Mouse (Mus musculus): Measurements from ENCODE around the gene Il17ra. TPM values are rescaled to one million over a fixed set of nuclear protein-coding genes. Genes with fewer than 3 reads are reported as not detected.
A peak's percentile ranks its signal among the peaks of the same experiment; 100 is the strongest.

Gene Il17ra
- total RNA-seq, 2 experiments from 2014 or later = 7.4 to 9.1 TPM

DNA sequence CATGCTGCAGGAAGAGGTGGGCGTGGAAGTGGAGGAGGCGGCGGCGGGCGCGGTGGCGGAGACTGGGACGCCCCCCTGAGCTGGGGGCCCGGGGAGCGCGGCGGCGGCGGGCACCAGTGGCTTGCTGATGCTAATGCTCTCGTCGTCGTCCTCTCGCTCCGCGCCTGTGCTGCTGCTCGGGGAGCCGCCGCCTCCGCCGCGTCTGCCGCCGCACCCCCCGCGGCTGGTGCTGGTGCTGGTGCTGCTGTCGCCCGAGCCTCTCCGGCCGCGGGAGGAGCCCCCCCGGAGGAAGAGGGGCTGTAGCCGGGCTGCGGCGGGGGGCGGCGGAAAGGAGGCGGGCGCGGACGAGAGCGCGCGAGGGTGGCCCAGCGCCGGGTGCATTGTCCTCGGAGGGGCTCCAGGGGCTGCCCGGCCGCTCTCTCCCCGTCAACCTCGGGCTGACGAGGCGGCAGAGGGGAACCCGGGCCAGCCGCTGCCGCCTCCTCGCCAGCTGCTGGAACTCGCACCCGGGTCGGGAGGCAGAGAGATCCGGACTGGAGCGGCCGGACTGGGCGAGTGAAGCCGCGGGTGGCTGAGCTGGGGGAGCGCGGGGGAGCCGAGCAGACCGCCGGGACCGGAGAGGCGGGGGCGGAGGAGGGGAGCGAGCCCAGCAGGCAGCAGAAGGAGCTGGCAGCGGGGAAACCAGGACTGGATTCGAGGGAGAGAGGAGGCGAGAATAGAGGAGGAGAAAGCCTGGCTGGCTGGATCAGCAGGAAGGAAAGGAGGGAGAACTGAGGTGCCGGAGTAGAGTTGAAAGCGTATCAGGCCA lies 30.5 kb downstream of the Il17ra start, which contains the start of gene Tmem121b:
TSS of gene Tmem121b (minus strand) at position 434 of the 808 bp plus-strand sequence.
- DNase-seq (ENCODE audit: low spot score in 2 of 2) = peak; percentile 91 to 92
- intact Hi-C loops (cut with DNase I) = no loop called here

DNA sequence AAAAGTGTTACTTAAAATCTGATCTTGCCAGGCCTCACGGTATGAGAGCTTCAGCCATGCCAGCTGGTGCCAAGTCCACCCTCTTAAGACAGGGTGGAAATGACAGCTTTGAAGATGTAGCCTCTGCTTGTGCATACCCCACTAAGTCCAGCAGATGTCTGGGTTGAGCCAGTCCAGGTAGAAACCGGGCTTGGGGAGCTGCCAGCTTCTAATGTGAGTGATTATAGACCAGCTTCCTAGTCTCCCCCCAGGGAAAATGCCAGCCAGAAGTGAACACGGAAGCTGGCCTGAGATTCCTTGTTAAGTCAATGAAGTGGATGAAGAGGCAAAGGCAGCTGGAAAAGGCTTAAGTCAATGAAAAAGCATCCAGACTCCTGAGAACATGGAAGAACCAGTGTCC lies 33.5 kb downstream of the Il17ra start:
- intact Hi-C loops (cut with DNase I) = no loop called here
- no peak for DNase-seq (ENCODE audit: low spot score in 2 of 2)

DNA sequence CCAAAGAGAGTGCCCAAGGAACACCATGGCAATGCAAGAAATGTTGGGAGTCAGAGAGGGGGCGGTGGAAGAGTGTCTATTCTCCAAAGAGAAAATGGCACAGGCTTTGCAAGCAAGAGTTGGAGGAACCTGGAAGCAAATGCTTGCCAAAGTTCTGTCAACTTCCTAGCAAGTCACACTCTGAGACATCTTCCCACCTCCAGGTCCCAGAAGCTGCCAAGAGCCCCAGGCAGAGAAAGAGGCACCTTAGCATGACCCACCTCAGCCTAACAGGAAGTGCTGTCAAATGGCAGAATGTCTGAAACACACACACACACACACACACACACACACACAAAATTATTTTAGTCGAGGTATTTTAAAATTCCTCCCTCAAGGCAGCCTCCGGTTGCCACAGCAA lies 41.0 kb downstream of the Il17ra start:
- intact Hi-C loops (cut with DNase I) = no loop called here

DNA sequence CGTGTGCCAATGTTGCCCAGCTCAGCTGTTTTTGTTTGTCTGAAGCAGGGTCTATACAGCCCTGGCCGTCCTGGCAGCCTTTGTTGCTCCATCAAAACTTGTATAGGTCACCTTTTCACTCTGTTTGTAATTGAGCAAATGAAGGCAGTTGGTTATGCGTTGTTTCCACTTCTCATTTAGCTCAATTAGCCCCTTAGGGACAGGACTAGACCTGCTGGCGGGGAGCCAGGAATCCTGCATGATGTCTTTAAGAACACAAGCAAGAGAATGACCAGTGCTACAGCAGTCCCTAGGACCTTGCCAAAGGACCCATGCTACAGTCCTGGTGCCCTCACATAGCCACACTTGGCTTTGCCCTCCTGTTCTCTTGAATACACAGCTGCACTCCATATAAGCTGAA lies 42.5 kb downstream of the Il17ra start:
- DNase-seq (ENCODE audit: low spot score in 2 of 2) = no peak
- intact Hi-C loops (cut with DNase I) = no loop called here

More for the DNA sequence above, 41.0 kb downstream of the Il17ra start:
- DNase-seq (ENCODE audit: low spot score in 2 of 2) = peak; percentile 67 to 81

DNA sequence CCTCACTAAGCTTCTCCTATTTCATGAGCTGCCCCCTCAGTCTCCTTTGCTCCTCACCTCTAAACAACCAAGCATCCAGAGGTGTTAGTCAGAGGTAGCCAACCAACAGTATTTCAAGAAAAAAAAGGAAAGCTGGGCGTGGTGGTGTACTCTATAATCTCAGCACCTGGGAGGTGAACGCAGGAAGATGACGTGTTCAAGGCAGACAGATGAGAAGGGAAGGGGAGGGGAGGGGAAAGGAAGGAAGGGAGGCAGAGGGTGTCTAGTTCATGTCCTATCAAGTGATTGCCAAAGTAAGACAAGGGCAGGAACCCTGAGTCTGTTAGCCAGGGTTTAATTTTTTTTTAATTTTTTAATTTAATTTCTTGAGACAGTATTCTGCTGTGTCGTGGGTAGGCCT lies 45.6 kb downstream of the Il17ra start:
- DNase-seq (ENCODE audit: low spot score in 2 of 2) = no peak
- intact Hi-C loops (cut with DNase I) = no loop called here

DNA sequence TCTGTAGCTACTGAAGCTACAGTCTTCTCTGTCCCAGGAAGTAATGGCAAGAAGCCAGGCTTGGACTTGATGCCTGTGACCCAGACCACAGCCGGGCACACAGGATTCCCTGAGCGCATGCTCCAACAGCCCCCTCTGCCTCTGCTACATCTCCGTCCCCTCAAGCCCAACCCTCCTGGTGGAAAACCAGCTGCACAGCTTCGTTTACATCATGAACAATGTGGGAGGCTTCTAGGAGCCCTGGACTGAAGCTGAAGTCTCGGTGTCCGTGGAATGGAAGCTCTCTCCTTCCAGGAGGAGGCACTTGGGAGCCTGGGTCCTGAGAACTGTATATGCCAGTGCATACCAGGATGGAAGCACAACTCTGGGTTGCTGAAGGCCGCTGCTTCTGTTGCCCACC lies 46.9 kb downstream of the Il17ra start:
- no peak for DNase-seq (ENCODE audit: low spot score in 2 of 2)
- intact Hi-C loops (cut with DNase I) = no loop called here

DNA sequence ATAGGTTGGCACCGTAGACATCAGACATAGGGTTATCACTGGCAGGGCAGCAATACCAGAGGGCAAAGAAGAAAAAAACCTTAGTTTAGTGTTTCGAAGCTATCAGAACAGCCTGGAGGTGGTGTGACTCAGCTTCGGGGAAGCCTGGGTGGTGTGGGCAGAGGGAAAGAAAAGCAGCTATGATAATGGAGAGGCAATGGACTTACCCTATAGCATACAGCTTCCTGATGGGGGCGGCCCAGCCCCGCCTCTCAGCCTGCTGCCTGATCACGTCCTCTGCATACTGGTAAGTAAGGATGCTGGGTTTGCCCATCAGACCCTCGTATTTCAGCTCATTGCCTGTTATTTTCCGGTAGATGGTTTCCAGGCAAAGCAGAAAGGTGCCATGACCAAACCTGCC lies 47.4 kb downstream of the Il17ra start:
- DNase-seq (ENCODE audit: low spot score in 2 of 2) = peak; percentile 62 to 70

DNA sequence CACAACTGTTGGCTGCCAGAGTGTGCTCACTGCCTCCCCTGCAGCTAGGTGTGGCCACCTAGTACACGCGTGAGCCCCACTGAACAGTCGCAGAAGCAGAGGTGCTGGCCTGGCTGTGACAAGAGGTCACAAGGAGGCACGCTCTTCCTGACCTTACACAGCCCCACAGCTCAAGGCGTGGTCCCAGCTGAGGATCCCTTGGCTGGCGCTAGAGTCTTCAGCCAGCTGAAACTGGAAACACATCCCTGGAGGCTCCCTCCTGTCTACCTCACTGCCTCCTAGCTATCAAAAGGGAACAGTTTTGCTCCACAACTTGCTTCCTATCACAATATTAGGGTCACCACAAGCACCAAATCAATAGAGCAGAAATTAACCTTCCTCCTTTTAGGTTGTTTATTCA lies 48.2 kb downstream of the Il17ra start:
- intact Hi-C loops (cut with DNase I) = no loop called here
- no peak for DNase-seq (ENCODE audit: low spot score in 2 of 2)

More for the DNA sequence above, 47.4 kb downstream of the Il17ra start:
- intact Hi-C loops (cut with DNase I) = no loop called here

DNA sequence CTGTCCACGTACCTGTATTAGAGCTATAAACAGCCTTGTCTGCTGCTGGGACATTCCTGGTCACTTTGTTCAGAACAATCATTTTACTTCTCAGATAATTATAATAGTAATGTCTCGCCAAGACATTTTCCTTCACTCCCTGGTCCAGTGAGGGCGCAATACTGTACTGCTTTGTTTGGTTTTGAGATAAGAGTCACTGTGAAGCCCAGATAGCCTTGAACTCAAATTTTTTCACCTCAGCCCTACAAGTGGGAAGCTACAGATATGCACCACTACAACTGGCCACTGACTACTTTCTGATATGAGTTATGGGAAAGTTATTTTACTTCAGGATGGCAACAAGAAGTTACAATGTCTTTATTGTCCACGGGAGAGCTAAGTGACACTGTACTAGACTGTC lies 53.4 kb downstream of the Il17ra start:
- no peak for DNase-seq (ENCODE audit: low spot score in 2 of 2)
- intact Hi-C loops (cut with DNase I) = no loop called here

DNA sequence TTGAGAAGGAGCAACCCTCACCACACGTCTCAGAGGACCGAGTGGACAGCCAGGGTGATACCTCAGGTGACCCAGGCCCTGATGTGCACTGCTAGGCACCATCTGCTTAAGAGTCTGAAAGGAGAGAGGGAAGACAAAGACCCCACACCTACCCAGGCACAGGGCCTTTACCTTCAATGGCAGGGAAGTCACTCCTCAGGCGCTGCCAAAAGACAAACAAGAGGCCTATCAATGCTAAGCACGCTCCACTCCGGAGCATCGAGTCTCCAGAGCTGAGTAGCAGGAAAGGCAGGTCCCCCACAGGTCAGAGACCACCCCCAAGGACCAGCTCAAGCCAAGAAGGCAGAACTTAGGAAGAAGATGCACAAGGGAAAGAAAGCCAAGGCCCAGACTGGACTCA lies 53.8 kb downstream of the Il17ra start:
- DNase-seq (ENCODE audit: low spot score in 2 of 2) = no peak
- intact Hi-C loops (cut with DNase I) = no loop called here

DNA sequence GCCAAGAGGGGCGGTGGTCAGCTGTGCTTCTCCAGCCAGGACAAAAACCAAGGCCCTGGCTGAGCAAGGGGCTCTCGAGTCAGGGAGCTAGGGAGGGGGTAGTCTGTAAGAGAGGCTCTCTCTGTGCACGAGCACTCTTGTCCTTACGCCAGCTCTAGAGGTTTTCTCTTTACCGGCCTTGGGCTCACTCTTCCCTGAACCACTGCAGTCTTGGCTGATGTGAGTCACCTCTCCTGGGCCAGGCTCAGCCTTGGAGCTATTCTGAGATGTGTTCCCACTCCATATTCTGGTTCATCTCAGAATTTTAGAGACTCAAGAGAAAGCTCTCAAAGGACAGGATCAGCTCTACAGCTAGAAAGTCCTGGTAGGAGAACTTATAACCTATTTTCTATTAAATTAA lies 54.3 kb downstream of the Il17ra start:
- DNase-seq (ENCODE audit: low spot score in 2 of 2) = no peak
- intact Hi-C loops (cut with DNase I) = no loop called here

DNA sequence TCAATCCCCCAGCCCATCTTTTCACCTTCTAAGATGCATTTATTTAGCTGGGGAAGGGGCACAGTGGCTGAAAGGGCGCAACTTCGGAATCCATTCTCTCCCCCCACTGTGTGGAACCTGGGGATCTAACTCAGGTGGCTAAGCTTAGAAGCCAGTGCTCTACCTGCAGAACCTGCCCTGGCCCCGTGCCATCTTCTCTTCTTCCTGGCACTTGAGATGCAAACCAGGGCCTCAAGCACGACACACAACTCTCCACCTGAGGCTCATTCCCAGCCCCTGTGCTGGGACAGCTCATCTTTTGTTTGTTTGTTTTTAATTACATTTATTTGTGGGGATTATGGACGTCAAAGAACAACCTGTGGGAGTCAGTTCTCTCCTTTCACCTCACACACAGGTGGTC lies 56.6 kb downstream of the Il17ra start:
- intact Hi-C loops (cut with DNase I) = no loop called here
- DNase-seq (ENCODE audit: low spot score in 2 of 2) = no peak

DNA sequence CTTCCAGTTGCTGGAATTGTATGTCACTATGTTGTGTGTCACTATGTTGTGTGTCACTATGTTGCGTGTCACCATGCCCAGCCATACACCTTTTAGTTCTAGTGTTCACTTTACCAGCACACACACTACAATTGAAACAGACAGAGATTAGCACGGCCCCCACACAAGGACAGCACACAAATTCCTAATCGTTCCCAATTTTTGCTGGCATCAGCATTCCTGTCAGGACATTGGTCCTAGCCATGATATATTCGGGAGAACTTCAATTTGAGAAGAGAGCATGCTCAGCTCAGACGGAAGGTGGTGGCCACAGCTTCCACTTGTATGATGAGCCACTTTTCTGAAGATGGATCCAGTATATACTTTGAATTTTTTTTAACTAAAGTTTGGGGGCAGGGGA lies 61.7 kb downstream of the Il17ra start:
- intact Hi-C loops (cut with DNase I) = no loop called here
- DNase-seq (ENCODE audit: low spot score in 2 of 2) = no peak

DNA sequence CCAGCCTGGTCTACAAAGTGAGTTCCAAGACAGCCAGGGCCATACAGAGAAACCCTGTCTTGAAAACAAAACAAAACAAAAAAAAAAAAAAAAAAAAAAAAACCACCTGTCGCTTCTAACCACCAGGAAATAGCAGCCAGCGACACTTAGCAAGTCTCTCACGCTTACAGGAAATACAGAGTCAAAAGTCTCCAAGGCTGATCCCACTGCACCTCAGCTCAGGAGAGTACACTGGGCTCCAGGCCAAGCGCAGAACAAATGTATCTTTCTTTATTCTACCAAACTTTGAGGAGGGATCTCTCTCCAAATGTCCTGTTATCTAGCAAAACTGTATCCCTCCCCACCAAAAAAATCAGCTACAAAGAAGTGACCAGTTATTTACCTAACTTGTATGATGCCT lies 66.1 kb downstream of the Il17ra start:
- intact Hi-C loops (cut with DNase I) = no loop called here
- DNase-seq (ENCODE audit: low spot score in 2 of 2) = no peak

DNA sequence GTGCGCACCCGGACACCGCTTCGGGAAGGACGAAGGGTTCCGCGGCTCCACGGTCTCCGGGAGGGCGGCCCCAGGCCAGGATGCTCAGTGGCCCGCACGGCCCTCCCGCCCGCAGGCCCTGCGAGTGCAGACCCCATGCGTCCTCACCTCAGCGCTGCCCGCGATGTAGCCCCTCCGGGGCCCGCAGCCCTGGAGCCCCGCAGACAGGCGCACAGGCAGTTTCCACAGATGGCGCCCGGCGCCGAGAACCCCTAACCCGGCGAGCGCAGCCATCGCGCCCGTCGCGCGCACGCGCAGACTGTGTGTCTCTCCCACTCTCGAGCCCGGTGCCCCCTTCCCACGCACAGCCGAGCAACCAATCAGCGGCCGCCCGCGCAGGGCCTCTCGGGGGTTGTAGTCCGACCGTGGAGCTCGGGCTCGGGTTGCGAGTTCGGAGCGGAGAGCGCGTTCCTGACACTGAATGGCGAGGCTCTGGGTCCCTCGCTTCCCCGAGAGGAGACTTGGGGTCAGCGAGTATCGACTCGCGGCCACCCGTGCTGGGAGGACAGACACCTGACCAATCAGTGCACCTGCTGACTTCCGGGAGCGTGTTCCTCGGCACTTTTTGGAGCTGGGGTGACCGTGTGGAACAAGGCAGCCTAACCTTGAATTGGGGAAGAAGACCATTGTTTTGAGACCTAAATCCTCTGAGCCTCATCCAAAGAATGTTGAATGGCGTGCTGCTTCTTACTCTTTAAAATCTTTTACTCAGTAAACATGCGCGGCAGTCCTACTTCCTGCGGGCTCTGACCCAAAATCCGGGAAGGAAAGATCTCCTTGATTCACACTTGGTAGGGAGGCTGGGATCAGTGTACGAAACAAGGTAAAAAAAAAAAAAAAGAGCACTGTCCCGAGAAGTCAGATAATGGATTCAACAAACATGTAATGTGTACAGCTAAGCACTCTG lies 68.2 kb downstream of the Il17ra start, which contains the start of gene Hdhd5:
TSS of gene Hdhd5 (minus strand) at position 300 of the 946 bp plus-strand sequence.
- peak; percentile 92 to 94 for DNase-seq (ENCODE audit: low spot score in 2 of 2)
- intact Hi-C loops (cut with DNase I) = no loop called here

DNA sequence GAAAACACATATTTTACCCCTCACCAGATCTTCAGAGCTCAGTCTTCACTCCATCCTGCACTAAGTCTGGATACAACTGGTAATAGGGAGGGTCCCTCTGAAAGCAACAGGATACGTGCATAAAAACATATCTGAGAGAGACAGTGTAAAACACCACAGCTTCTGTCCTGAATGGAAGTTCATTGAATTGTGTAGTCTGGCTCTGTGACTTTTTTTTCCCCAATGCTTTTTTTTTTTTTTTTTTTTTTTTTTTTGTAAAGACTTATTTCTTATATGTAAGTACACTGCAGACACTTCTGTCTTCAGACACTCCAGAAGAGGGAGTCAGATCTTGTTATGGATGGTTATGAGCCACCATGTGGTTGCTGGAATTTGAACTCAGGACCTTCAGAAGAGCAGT lies 69.5 kb downstream of the Il17ra start:
- DNase-seq (ENCODE audit: low spot score in 2 of 2) = no peak
- intact Hi-C loops (cut with DNase I) = no loop called here

DNA sequence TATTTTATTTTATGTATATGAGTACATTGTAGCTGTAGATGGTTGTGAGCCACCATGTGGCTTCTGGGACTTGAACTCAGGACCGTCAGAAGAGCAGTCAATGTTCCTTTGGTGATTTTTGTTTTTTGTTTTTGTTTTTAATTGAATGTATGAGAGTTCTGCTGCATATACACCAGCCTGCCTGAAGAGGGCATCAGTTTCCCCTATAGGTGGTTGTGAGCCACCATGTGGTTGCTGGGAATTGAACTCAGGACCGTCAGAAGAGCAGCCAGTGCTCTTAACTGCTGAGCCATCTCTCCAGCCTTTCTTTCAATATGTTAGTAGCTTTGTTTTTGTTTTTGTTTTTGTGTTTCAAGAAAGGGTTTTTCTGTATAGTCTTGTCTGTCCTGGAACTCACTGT lies 73.3 kb downstream of the Il17ra start:
- DNase-seq (ENCODE audit: low spot score in 2 of 2) = no peak
- intact Hi-C loops (cut with DNase I) = no loop called here

Data from left cerebral cortex, postnatal 14 days (tissue).